Mouse (Mus musculus): ENCODE data around the gene Slc25a19. TPM values are rescaled to one million over a fixed set of nuclear protein-coding genes. Genes with fewer than 3 reads are reported as not detected.
A peak's percentile ranks its signal among the peaks of the same experiment; 100 is the strongest.

The Slc25a19 gene
- polyA plus RNA-seq, 1 experiment from 2014 or later, result 23.0 TPM

- Histone ChIP-seq H3K4me3 (ENCODE audit: low read depth, low read length) (no peak overlapping the region), H3K4me2 (ENCODE audit: low read depth) (no peak overlapping the region), H3K9ac (ENCODE audit: low read length) (no peak overlapping the region), H3K27ac (ENCODE audit: low read depth, low read length) (no peak overlapping the region), H3K4me1 (ENCODE audit: control insufficient read depth, insufficient read depth, low read length) (no peaks in the 10 kb centered on the region), H3K36me3 (ENCODE audit: control insufficient read depth, insufficient read depth, low read length) (no peaks in the 10 kb centered on the region), H3K9me3 (ENCODE audit: control insufficient read depth, low read length) (no peaks in the 10 kb centered on the region), H3K27me3 (ENCODE audit: control insufficient read depth, insufficient read depth, low read length) (no peaks in the 10 kb centered on the region)
- ATAC-seq (ENCODE audit: insufficient read depth, low FRiP score, low TSS enrichment) (no peak), DNase-seq (ENCODE audit: low spot score) (no peak)
- 83% methylated on average over 4 of the region's 4 CpGs for WGBS
Observed at GRCm38 (mm10) chr11:115663676-115664335, 35.7 kb upstream of the Slc25a19 start.

GRCm38 (mm10) chr11:115660376-115660775 is 32.3 kb upstream of the Slc25a19 start:
- H3K4me2 ChIP-seq (ENCODE audit: low read depth), result no peak overlapping the region
- no peak for ATAC-seq (ENCODE audit: insufficient read depth, low FRiP score, low TSS enrichment)
- no peak overlapping the region for H3K9ac ChIP-seq (ENCODE audit: low read length)
- H3K9me3 ChIP-seq (ENCODE audit: control insufficient read depth, low read length), result no peaks in the 10 kb centered on the region
- H3K27ac ChIP-seq (ENCODE audit: low read depth, low read length), result no peak overlapping the region
- DNase-seq (ENCODE audit: low spot score), result no peak
- H3K4me1 ChIP-seq (ENCODE audit: control insufficient read depth, insufficient read depth, low read length), result no peaks in the 10 kb centered on the region
- WGBS, result over 99% methylated on average over 4 of the region's 4 CpGs
- H3K36me3 ChIP-seq (ENCODE audit: control insufficient read depth, insufficient read depth, low read length), result no peaks in the 10 kb centered on the region
- no peaks in the 10 kb centered on the region for H3K27me3 ChIP-seq (ENCODE audit: control insufficient read depth, insufficient read depth, low read length)
- H3K4me3 ChIP-seq (ENCODE audit: low read depth, low read length), result no peak overlapping the region

GRCm38 (mm10) chr11:115658521-115658920 is 30.4 kb upstream of the Slc25a19 start:
- no peak for ATAC-seq (ENCODE audit: insufficient read depth, low FRiP score, low TSS enrichment)
- WGBS, result 95% methylated on average over 6 of the region's 6 CpGs

GRCm38 (mm10) chr11:115654128-115654527 is 26.0 kb upstream of the Slc25a19 start:
- Histone ChIP-seq H3K9ac (ENCODE audit: low read length) (no peak overlapping the region), H3K36me3 (ENCODE audit: control insufficient read depth, insufficient read depth, low read length) (no peaks in the 10 kb centered on the region; the same call in 1 of the 2 replicates), H3K9me3 (ENCODE audit: control insufficient read depth, low read length) (no peaks in the 10 kb centered on the region), H3K27ac (ENCODE audit: low read depth, low read length) (no peak overlapping the region), H3K4me2 (ENCODE audit: low read depth) (no peak overlapping the region), H3K4me3 (ENCODE audit: low read depth, low read length) (no peak overlapping the region), H3K27me3 (ENCODE audit: control insufficient read depth, insufficient read depth, low read length) (no peaks in the 10 kb centered on the region), H3K4me1 (ENCODE audit: control insufficient read depth, insufficient read depth, low read length) (no peaks in the 10 kb centered on the region)
- WGBS, result 85% methylated on average over 2 of the region's 2 CpGs
- DNase-seq (ENCODE audit: low spot score) (no peak), ATAC-seq (ENCODE audit: insufficient read depth, low FRiP score, low TSS enrichment) (no peak)

More at GRCm38 (mm10) chr11:115658521-115658920, 30.4 kb upstream of the Slc25a19 start:
- Histone ChIP-seq H3K9ac (ENCODE audit: low read length) (no peak overlapping the region), H3K36me3 (ENCODE audit: control insufficient read depth, insufficient read depth, low read length) (no peaks in the 10 kb centered on the region; the same call in 1 of the 2 replicates), H3K4me2 (ENCODE audit: low read depth) (no peak overlapping the region), H3K27me3 (ENCODE audit: control insufficient read depth, insufficient read depth, low read length) (no peaks in the 10 kb centered on the region), H3K4me3 (ENCODE audit: low read depth, low read length) (no peak overlapping the region), H3K27ac (ENCODE audit: low read depth, low read length) (no peak overlapping the region), H3K4me1 (ENCODE audit: control insufficient read depth, insufficient read depth, low read length) (no peaks in the 10 kb centered on the region), H3K9me3 (ENCODE audit: control insufficient read depth, low read length) (no peaks in the 10 kb centered on the region)
- DNase-seq (ENCODE audit: low spot score), result no peak

DNA sequence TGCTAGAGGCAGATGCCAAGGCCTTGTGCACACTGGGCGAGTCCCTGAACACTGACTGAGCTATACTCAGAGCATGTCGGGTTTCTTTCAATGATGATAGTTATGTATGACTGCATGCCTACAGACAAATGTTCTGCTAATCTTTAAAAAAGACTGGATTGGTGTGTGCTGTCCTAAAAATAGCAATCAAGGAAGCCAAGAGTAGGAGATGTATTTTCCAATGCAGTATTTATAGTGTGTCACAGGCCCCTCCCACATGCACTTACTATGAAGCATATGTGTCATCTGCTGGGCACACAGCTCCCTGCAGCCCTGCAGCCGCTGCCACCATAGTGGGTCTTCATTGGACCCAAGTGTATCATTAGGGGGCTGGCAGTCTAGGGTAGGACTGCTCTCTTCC is 25.1 kb upstream of the Slc25a19 start:
- no peak for ATAC-seq (ENCODE audit: insufficient read depth, low FRiP score, low TSS enrichment)
- no peaks in the 10 kb centered on the region; the same call in 1 of the 2 replicates for H3K36me3 ChIP-seq (ENCODE audit: control insufficient read depth, insufficient read depth, low read length)

DNA sequence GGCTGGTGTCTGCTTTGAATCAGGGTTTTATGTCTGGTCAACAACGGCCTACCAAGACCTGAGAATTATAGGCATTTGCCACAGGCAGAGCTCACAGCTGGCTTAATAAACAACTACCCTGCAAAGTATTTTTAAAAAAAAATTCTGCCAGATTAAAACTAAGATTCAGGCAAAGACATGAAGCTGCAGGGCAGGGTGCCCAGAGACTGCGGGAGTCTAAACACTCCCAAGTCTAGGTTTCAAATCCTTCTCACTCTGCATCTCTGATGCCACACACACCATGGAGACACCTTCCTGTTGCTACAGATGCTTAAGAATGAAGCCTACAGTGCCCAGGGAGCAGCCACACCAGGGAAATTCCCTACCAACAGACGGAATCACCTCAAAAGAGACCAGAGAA is 23.6 kb upstream of the Slc25a19 start:
- Histone ChIP-seq H3K9ac (ENCODE audit: low read length) (no peak overlapping the region), H3K27me3 (ENCODE audit: control insufficient read depth, insufficient read depth, low read length) (no peaks in the 10 kb centered on the region), H3K4me3 (ENCODE audit: low read depth, low read length) (no peak overlapping the region), H3K4me2 (ENCODE audit: low read depth) (no peak overlapping the region), H3K4me1 (ENCODE audit: control insufficient read depth, insufficient read depth, low read length) (no peaks in the 10 kb centered on the region), H3K9me3 (ENCODE audit: control insufficient read depth, low read length) (no peaks in the 10 kb centered on the region), H3K27ac (ENCODE audit: low read depth, low read length) (no peak overlapping the region), H3K36me3 (ENCODE audit: control insufficient read depth, insufficient read depth, low read length) (no peaks in the 10 kb centered on the region; the same call in 1 of the 2 replicates)
- 93% methylated on average over 3 of the region's 3 CpGs for WGBS
- DNase-seq (ENCODE audit: low spot score) (no peak), ATAC-seq (ENCODE audit: insufficient read depth, low FRiP score, low TSS enrichment) (no peak)

More for the DNA sequence above, 25.1 kb upstream of the Slc25a19 start:
- Histone ChIP-seq H3K4me2 (ENCODE audit: low read depth) (no peak overlapping the region), H3K4me3 (ENCODE audit: low read depth, low read length) (no peak overlapping the region), H3K27ac (ENCODE audit: low read depth, low read length) (no peak overlapping the region), H3K4me1 (ENCODE audit: control insufficient read depth, insufficient read depth, low read length) (no peaks in the 10 kb centered on the region), H3K27me3 (ENCODE audit: control insufficient read depth, insufficient read depth, low read length) (no peaks in the 10 kb centered on the region), H3K9ac (ENCODE audit: low read length) (no peak overlapping the region), H3K9me3 (ENCODE audit: control insufficient read depth, low read length) (no peaks in the 10 kb centered on the region)
- no peak for DNase-seq (ENCODE audit: low spot score)
- 90% methylated on average over 3 of the region's 3 CpGs for WGBS

DNA sequence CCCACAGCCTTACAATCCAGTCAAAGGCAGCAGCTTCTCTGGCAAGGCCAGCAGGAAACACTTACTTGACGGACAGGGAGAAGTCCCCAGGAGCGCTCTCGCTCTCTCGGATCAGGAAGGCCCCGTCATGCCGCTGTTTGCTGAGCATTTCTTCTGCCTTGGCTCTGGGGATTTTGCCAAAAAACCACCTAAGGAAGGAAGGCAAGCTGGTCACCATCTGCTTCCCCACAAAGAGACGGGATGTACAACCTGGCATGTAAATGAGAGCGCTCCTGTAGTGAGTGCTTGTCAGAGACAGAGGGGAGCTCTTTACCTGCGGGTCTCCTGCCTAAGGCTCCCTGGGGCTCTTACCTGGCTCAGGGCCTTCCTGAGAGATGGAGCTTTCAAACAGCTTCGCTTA is 21.6 kb upstream of the Slc25a19 start:
- DNase-seq (ENCODE audit: low spot score), result no peak
- Histone ChIP-seq H3K4me3 (ENCODE audit: low read depth, low read length) (no peak overlapping the region), H3K27ac (ENCODE audit: low read depth, low read length) (no peak overlapping the region)

DNA sequence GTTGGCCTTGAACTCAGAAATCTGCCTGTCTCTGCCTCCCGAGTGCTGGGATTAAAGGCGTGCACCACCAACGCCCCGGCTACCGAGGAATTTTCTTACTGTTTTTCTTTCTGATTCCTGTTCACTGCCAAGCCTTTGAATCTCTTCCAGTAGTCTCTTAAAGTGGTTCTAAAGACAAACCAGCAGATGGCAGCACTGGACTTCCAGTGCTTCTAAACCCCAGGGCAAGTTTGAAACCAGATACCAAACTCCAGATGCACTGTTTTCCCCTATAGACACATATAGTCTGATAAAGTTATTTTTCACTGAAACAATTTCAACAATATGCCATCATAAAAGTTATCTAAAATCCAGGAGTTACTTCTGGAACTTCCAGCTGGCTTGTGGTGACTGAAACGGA is 19.4 kb upstream of the Slc25a19 start:
- Histone ChIP-seq H3K27ac (ENCODE audit: low read depth, low read length) (0 out of 2 replicates have a peak overlapping the region, but pooled peaks have one; percentile 6), H3K27me3 (ENCODE audit: control insufficient read depth, insufficient read depth, low read length) (no peaks in the 10 kb centered on the region), H3K4me1 (ENCODE audit: control insufficient read depth, insufficient read depth, low read length) (no peaks in the 10 kb centered on the region), H3K4me3 (ENCODE audit: low read depth, low read length) (no peak overlapping the region), H3K36me3 (ENCODE audit: control insufficient read depth, insufficient read depth, low read length) (no peaks in the 10 kb centered on the region), H3K4me2 (ENCODE audit: low read depth) (no peak overlapping the region), H3K9me3 (ENCODE audit: control insufficient read depth, low read length) (no peaks in the 10 kb centered on the region), H3K9ac (ENCODE audit: low read length) (no peak overlapping the region)
- no peak for ATAC-seq (ENCODE audit: insufficient read depth, low FRiP score, low TSS enrichment)
- peak; percentile 61 for DNase-seq (ENCODE audit: low spot score)
- 67% methylated on average over 6 of the region's 6 CpGs for WGBS

More for the DNA sequence above, 21.6 kb upstream of the Slc25a19 start:
- Histone ChIP-seq H3K27me3 (ENCODE audit: control insufficient read depth, insufficient read depth, low read length) (no peaks in the 10 kb centered on the region), H3K4me1 (ENCODE audit: control insufficient read depth, insufficient read depth, low read length) (no peaks in the 10 kb centered on the region), H3K9me3 (ENCODE audit: control insufficient read depth, low read length) (no peaks in the 10 kb centered on the region), H3K9ac (ENCODE audit: low read length) (no peak overlapping the region), H3K36me3 (ENCODE audit: control insufficient read depth, insufficient read depth, low read length) (no peaks in the 10 kb centered on the region; the same call in 1 of the 2 replicates), H3K4me2 (ENCODE audit: low read depth) (no peak overlapping the region)
- no peak for ATAC-seq (ENCODE audit: insufficient read depth, low FRiP score, low TSS enrichment)
- WGBS, result 81% methylated on average over 10 of the region's 10 CpGs

GRCm38 (mm10) chr11:115646439-115646838 is 18.3 kb upstream of the Slc25a19 start:
- no peaks in the 10 kb centered on the region for H3K4me1 ChIP-seq (ENCODE audit: control insufficient read depth, insufficient read depth, low read length)
- H3K4me2 ChIP-seq (ENCODE audit: low read depth), result no peak overlapping the region
- ATAC-seq (ENCODE audit: insufficient read depth, low FRiP score, low TSS enrichment) (no peak), DNase-seq (ENCODE audit: low spot score) (no peak)
- no peak overlapping the region for H3K27ac ChIP-seq (ENCODE audit: low read depth, low read length)
- no peak overlapping the region for H3K9ac ChIP-seq (ENCODE audit: low read length)
- H3K27me3 ChIP-seq (ENCODE audit: control insufficient read depth, insufficient read depth, low read length), result no peaks in the 10 kb centered on the region
- 93% methylated on average over 9 of the region's 9 CpGs for WGBS
- no peak overlapping the region for H3K4me3 ChIP-seq (ENCODE audit: low read depth, low read length)
- no peaks in the 10 kb centered on the region for H3K36me3 ChIP-seq (ENCODE audit: control insufficient read depth, insufficient read depth, low read length)
- H3K9me3 ChIP-seq (ENCODE audit: control insufficient read depth, low read length), result no peaks in the 10 kb centered on the region
